Mouse (Mus musculus) stomach, postnatal 0 days (tissue): ENCODE measurements around the gene Astn2. TPM values are rescaled to one million over a fixed set of nuclear protein-coding genes. Genes with fewer than 3 reads are reported as not detected.

Experiments used
- ATAC-seq: fragments of 200-750 bp; cut with Nextera tagmentation; 2 replicates; pipeline ENCODE4 v1.8.0; 2017; ENCODE audit not compliant: low FRiP score, low TSS enrichment
- DNase-seq: peaks from one replicate; pipeline ENCODE4 v3.0.0-alpha.2; 2016; ENCODE audit warnings: low spot score
- H3K27ac ChIP-seq: fragments of 300-500 bp; sonication (generic); replicated peaks from 2 replicates; pipeline ENCODE4 v1.5.1; 2014; ENCODE audit warnings: mild to moderate bottlenecking, control low read depth
- H3K27me3 ChIP-seq: fragments of 300-500 bp; sonication (generic); 2 replicates; pipeline ENCODE4 v1.6.1; 2014; ENCODE audit warnings: low read length; ENCODE audit not compliant: control insufficient read depth, insufficient read depth
- H3K36me3 ChIP-seq: fragments of 300-500 bp; sonication (generic); 2 replicates; pipeline ENCODE4 v1.6.1; 2014; ENCODE audit warnings: low read length, mixed read lengths; ENCODE audit not compliant: control insufficient read depth, insufficient read depth
- H3K4me1 ChIP-seq: fragments of 300-500 bp; sonication (generic); replicated peaks from 2 replicates; pipeline ENCODE4 v1.6.1; 2014; ENCODE audit warnings: antibody characterized with exemption; ENCODE audit not compliant: control insufficient read depth, insufficient read depth
- H3K4me2 ChIP-seq: fragments of 300-500 bp; sonication (generic); replicated peaks from 2 replicates; pipeline ENCODE4 v1.6.1; 2014; ENCODE audit warnings: low read depth, mild to moderate bottlenecking, control low read depth, moderate library complexity
- H3K4me3 ChIP-seq: fragments of 300-500 bp; sonication (generic); 2 replicates; pipeline ENCODE4 v1.5.1; 2014; ENCODE audit warnings: low read depth, low read length, control low read depth
- H3K9ac ChIP-seq: fragments of 300-500 bp; sonication (generic); 2 replicates; pipeline ENCODE4 v1.6.1; 2014; ENCODE audit warnings: mild to moderate bottlenecking, low read length, control low read depth, mixed read lengths
- H3K9me3 ChIP-seq: fragments of 300-500 bp; sonication (generic); 2 replicates; pipeline ENCODE4 v1.6.1; 2016; ENCODE audit warnings: low read length; ENCODE audit not compliant: control insufficient read depth
- CTCF ChIP-seq: IDR thresholded peaks from 2 replicates; pipeline ENCODE4 v1.5.1; 2016; ENCODE audit warnings: antibody characterized with exemption, low read depth, mild to moderate bottlenecking, moderate library complexity
- EP300 ChIP-seq: optimal IDR thresholded peaks from 2 replicates; pipeline ENCODE3; 2016; ENCODE audit warnings: antibody characterized with exemption
- WGBS: fragments of 180-500 bp; shearing (Covaris S2); extraction: QIAGEN DNeasy Blood & Tissue Kit; methylation state at CpG from one replicate; pipeline ENCODE4 v1.1.7; 2014; 5-methylcytosine and 5-hydroxymethylcytosine counted together
- polyA plus RNA-seq: library from polyadenylated mRNA; unstranded; fragments of >200 nt; fragmentation: Nextera tagmentation; extraction: Ambion mirVana; gene quantifications from 2 replicates; pipeline ENCODE4 v1.2.1, GENCODE M21; 2015

The Astn2 gene
- polyA plus RNA-seq, 1 experiment from 2014 or later: 0.16 TPM

GRCm38 (mm10) chr4:65594601-65595369, 809.6 kb downstream of the Astn2 start:
- Histone ChIP-seq H3K9ac (no peak overlapping the region), H3K27me3 (no peaks in the 10 kb centered on the region), H3K36me3 (no peaks in the 10 kb centered on the region), H3K4me2 (no peak overlapping the region), H3K4me1 (no peaks in the 10 kb centered on the region), H3K9me3 (no peaks in the 10 kb centered on the region), H3K4me3 (no peak overlapping the region), H3K27ac (no peak overlapping the region)
- WGBS: 62% methylated on average over 5 of the region's 5 CpGs
- TF ChIP-seq EP300 (no peak), CTCF (no peak)
- DNase-seq: no peak
- ATAC-seq: no peak

GRCm38 (mm10) chr4:65589780-65590179, 814.6 kb downstream of the Astn2 start:
- no peak overlapping the region for H3K4me2 ChIP-seq
- no peak overlapping the region for H3K4me3 ChIP-seq
- peak; percentile 89 for TF ChIP-seq CTCF
- TF ChIP-seq EP300: no peak
- no peak overlapping the region for H3K9ac ChIP-seq
- H3K27me3 ChIP-seq: no peaks in the 10 kb centered on the region
- H3K36me3 ChIP-seq: no peaks in the 10 kb centered on the region
- no peaks in the 10 kb centered on the region for H3K4me1 ChIP-seq
- DNase-seq (peak; percentile 36), ATAC-seq (no peak)
- H3K9me3 ChIP-seq: no peaks in the 10 kb centered on the region
- no peak overlapping the region for H3K27ac ChIP-seq

- no peaks in the 10 kb centered on the region for H3K4me1 ChIP-seq
- H3K36me3 ChIP-seq: no peaks in the 10 kb centered on the region
- 47% methylated on average over 5 of the region's 5 CpGs for whole genome bisulfite sequencing
- H3K9me3 ChIP-seq: no peaks in the 10 kb centered on the region
- H3K4me3 ChIP-seq: no peak overlapping the region
- no peak overlapping the region for H3K9ac ChIP-seq
- no peaks in the 10 kb centered on the region for H3K27me3 ChIP-seq
- TF ChIP-seq CTCF (no peak), EP300 (no peak)
- DNase-seq (no peak), ATAC-seq (no peak)
- H3K4me2 ChIP-seq: no peak overlapping the region
- no peak overlapping the region for H3K27ac ChIP-seq
Measured at GRCm38 (mm10) chr4:65586947-65587346, 817.5 kb downstream of the Astn2 start.

GRCm38 (mm10) chr4:65580254-65580653, 824.2 kb downstream of the Astn2 start:
- no peaks in the 10 kb centered on the region for H3K27me3 ChIP-seq
- WGBS: 63% methylated on average over 1 of the region's 1 CpGs
- no peak for ATAC-seq
- DNase-seq: no peak
- no peak overlapping the region for H3K9ac ChIP-seq
- no peaks in the 10 kb centered on the region for H3K4me1 ChIP-seq
- no peak overlapping the region for H3K27ac ChIP-seq
- no peaks in the 10 kb centered on the region for H3K36me3 ChIP-seq
- H3K9me3 ChIP-seq: no peaks in the 10 kb centered on the region
- TF ChIP-seq EP300: no peak
- peak; percentile 54 for TF ChIP-seq CTCF
- no peak overlapping the region for H3K4me3 ChIP-seq
- no peak overlapping the region for H3K4me2 ChIP-seq

GRCm38 (mm10) chr4:65565493-65565892, 838.9 kb downstream of the Astn2 start:
- H3K9me3 ChIP-seq: no peaks in the 10 kb centered on the region
- H3K4me3 ChIP-seq: no peak overlapping the region
- ATAC-seq (no peak), DNase-seq (no peak)
- no peak overlapping the region for H3K9ac ChIP-seq
- H3K36me3 ChIP-seq: no peaks in the 10 kb centered on the region
- H3K27ac ChIP-seq: no peak overlapping the region
- H3K4me1 ChIP-seq: no peaks in the 10 kb centered on the region
- TF ChIP-seq CTCF: no peak
- TF ChIP-seq EP300: no peak
- no peak overlapping the region for H3K4me2 ChIP-seq
- H3K27me3 ChIP-seq: no peaks in the 10 kb centered on the region
- 60% methylated on average over 4 of the region's 4 CpGs for WGBS

GRCm38 (mm10) chr4:65548561-65548960, 855.9 kb downstream of the Astn2 start:
- WGBS: 51% methylated on average over 6 of the region's 6 CpGs
- no peak overlapping the region for H3K27ac ChIP-seq

More at GRCm38 (mm10) chr4:65548561-65548960, 855.9 kb downstream of the Astn2 start:
- Histone ChIP-seq H3K9me3 (no peaks in the 10 kb centered on the region), H3K4me1 (no peaks in the 10 kb centered on the region), H3K4me2 (no peak overlapping the region), H3K27me3 (no peaks in the 10 kb centered on the region), H3K4me3 (no peak overlapping the region), H3K9ac (no peak overlapping the region), H3K36me3 (no peaks in the 10 kb centered on the region)
- ATAC-seq (no peak), DNase-seq (no peak)
- TF ChIP-seq EP300 (no peak), CTCF (no peak)
